Mouse (Mus musculus) heart, postnatal 0 days (tissue): ENCODE results near the gene Rfx4. TPM values are rescaled to one million over a fixed set of nuclear protein-coding genes. Genes with fewer than 3 reads are reported as not detected.

Source experiments
- ATAC-seq: fragments of 200-750 bp; cut with Nextera tagmentation; 2 replicates; pipeline ENCODE4 v1.8.0; 2017; ENCODE audit warnings: low read depth, moderate number of reproducible peaks, moderate library complexity; ENCODE audit not compliant: insufficient read depth
- DNase-seq: peaks from one replicate; pipeline ENCODE4 v3.0.0-alpha.2; 2016; ENCODE audit warnings: low spot score
- H3K27ac ChIP-seq: fragments of 300-500 bp; sonication (generic); 2 replicates; pipeline ENCODE4 v1.5.1; 2014; ENCODE audit warnings: low read depth, mild to moderate bottlenecking
- H3K27me3 ChIP-seq: fragments of 300-500 bp; sonication (generic); 2 replicates; pipeline ENCODE4 v1.6.1; 2014; ENCODE audit warnings: low read length, mixed read lengths; ENCODE audit not compliant: control insufficient read depth, insufficient read depth
- H3K36me3 ChIP-seq: fragments of 300-500 bp; sonication (generic); replicated peaks from 2 replicates; pipeline ENCODE4 v1.6.1; 2014; ENCODE audit warnings: low read length, mixed read lengths; ENCODE audit not compliant: control insufficient read depth, insufficient read depth
- H3K4me1 ChIP-seq: fragments of 300-500 bp; sonication (generic); 2 replicates; pipeline ENCODE4 v1.6.1; 2014; ENCODE audit warnings: antibody characterized with exemption; ENCODE audit not compliant: control insufficient read depth, insufficient read depth
- H3K4me2 ChIP-seq: fragments of 300-500 bp; sonication (generic); 2 replicates; pipeline ENCODE4 v1.6.1; 2014; ENCODE audit warnings: low read depth, mild to moderate bottlenecking, low read length, moderate library complexity
- H3K4me3 ChIP-seq: fragments of 300-500 bp; sonication (generic); 2 replicates; pipeline ENCODE4 v1.5.1; 2014; ENCODE audit warnings: low read depth, low read length
- H3K9ac ChIP-seq: fragments of 300-500 bp; sonication (generic); replicated peaks from 2 replicates; pipeline ENCODE4 v1.6.1; 2014; ENCODE audit warnings: low read depth, low read length, mixed read lengths
- H3K9me3 ChIP-seq: fragments of 300-500 bp; sonication (generic); replicated peaks from 2 replicates; pipeline ENCODE4 v1.6.1; 2016; ENCODE audit warnings: low read length; ENCODE audit not compliant: control insufficient read depth
- CTCF ChIP-seq: IDR thresholded peaks from 2 replicates; pipeline ENCODE4 v1.5.1; 2016; ENCODE audit warnings: antibody characterized with exemption, control low read depth, low read depth
- EP300 ChIP-seq: IDR thresholded peaks from 2 replicates; pipeline ENCODE4 v1.6.1; 2016; ENCODE audit warnings: antibody characterized with exemption, low read depth
- WGBS: fragments of 180-500 bp; shearing (Covaris S2); extraction: QIAGEN DNeasy Blood & Tissue Kit; methylation state at CpG from one replicate; pipeline ENCODE4 v1.1.7; 2014; 5-methylcytosine and 5-hydroxymethylcytosine counted together
- polyA plus RNA-seq: library from polyadenylated mRNA; unstranded; fragments of >200 nt; fragmentation: Nextera tagmentation; extraction: Ambion mirVana; gene quantifications from 2 replicates; pipeline ENCODE4 v1.2.1, GENCODE M21; 2015
- total RNA-seq: library from RNA; depleted of rRNA; stranded (reverse); fragments of >200 nt; gene quantifications from 2 replicates; pipeline ENCODE4 v1.2.3, GENCODE M21; 2014; ENCODE audit warnings: low replicate concordance

Rfx4 gene
- total and polyA plus RNA-seq, 2 experiments from 2014 or later: not detected

GRCm38 (mm10) chr10:84889096-84889846 lies 133.4 kb downstream of the Rfx4 start:
- ATAC-seq (no peak), DNase-seq (no peak)
- H3K4me3 ChIP-seq: no peak overlapping the region
- no peaks in the 10 kb centered on the region for H3K9me3 ChIP-seq
- peaks cover 7% of the 10 kb centered on the region; the same call in 1 of the 2 replicates for H3K27me3 ChIP-seq
- no peak overlapping the region for H3K4me2 ChIP-seq
- H3K9ac ChIP-seq: no peak overlapping the region
- H3K27ac ChIP-seq: no peak overlapping the region
- H3K36me3 ChIP-seq: no peaks in the 10 kb centered on the region
- 49% methylated on average over 4 of the region's 4 CpGs for WGBS
- TF ChIP-seq EP300: no peak
- TF ChIP-seq CTCF: no peak
- no peaks in the 10 kb centered on the region for H3K4me1 ChIP-seq

GRCm38 (mm10) chr10:84895810-84896358 lies 140.0 kb downstream of the Rfx4 start:
- TF ChIP-seq EP300 (no peak), CTCF (no peak)

GRCm38 (mm10) chr10:84896941-84897930 lies 141.4 kb downstream of the Rfx4 start:
- no peak for ATAC-seq
- Histone ChIP-seq H3K27ac (no peak overlapping the region), H3K9ac (no peak overlapping the region), H3K27me3 (no peaks in the 10 kb centered on the region), H3K4me3 (no peak overlapping the region), H3K9me3 (no peaks in the 10 kb centered on the region), H3K36me3 (no peaks in the 10 kb centered on the region), H3K4me2 (no peak overlapping the region), H3K4me1 (no peaks in the 10 kb centered on the region)
- DNase-seq: no peak
- WGBS: 54% methylated on average over 9 of the region's 9 CpGs
- no peak for TF ChIP-seq EP300
- TF ChIP-seq CTCF: no peak

More at GRCm38 (mm10) chr10:84895810-84896358, 140.0 kb downstream of the Rfx4 start:
- Histone ChIP-seq H3K9me3 (no peaks in the 10 kb centered on the region), H3K27ac (no peak overlapping the region), H3K4me3 (no peak overlapping the region), H3K4me1 (no peaks in the 10 kb centered on the region), H3K27me3 (no peaks in the 10 kb centered on the region), H3K36me3 (no peaks in the 10 kb centered on the region), H3K9ac (no peak overlapping the region), H3K4me2 (no peak overlapping the region)
- no peak for ATAC-seq
- WGBS: 77% methylated on average over 10 of the region's 10 CpGs
- DNase-seq: no peak

GRCm38 (mm10) chr10:84898144-84898979 lies 142.5 kb downstream of the Rfx4 start:
- Histone ChIP-seq H3K9me3 (no peaks in the 10 kb centered on the region), H3K27ac (no peak overlapping the region), H3K4me2 (no peak overlapping the region), H3K27me3 (no peaks in the 10 kb centered on the region), H3K4me3 (no peak overlapping the region), H3K9ac (no peak overlapping the region), H3K36me3 (no peaks in the 10 kb centered on the region), H3K4me1 (no peaks in the 10 kb centered on the region)
- no peak for TF ChIP-seq EP300
- no peak for TF ChIP-seq CTCF
- 61% methylated on average over 3 of the region's 3 CpGs for WGBS
- DNase-seq (no peak), ATAC-seq (no peak)
